Mouse (Mus musculus) Patski (cell line): ENCODE data around the gene Pde1b. TPM values are rescaled to one million over a fixed set of nuclear protein-coding genes. Genes with fewer than 3 reads are reported as not detected.

Experiments
- ATAC-seq: fragments of 100-300 bp; one replicate; pipeline ENCODE4 v1.8.0; 2021
- CTCF ChIA-PET: fragments of 350-600 bp; sonication (Branson Sonifier 250); formaldehyde crosslinking; loops from one replicate; lab custom pipeline; 2022; ENCODE audit warnings: inconsistent platforms; lab: Charles Lee
- POLR2A ChIA-PET: fragments of 350-600 bp; sonication (Branson Sonifier 250); formaldehyde crosslinking; loops from one replicate; lab custom pipeline; 2022; ENCODE audit warnings: antibody characterized with exemption, inconsistent platforms; lab: Charles Lee
- DNase-seq: peaks from one replicate; pipeline ENCODE4 v3.0.0-alpha.2; 2011; ENCODE audit warnings: low read depth, low spot score
- H3K27me3 ChIP-seq: fragments of 371-371 bp; one replicate; pipeline ENCODE4 v1.5.1; 2021
- CTCF ChIP-seq: fragments of 100-300 bp; IDR thresholded peaks from one replicate; pipeline ENCODE4 v1.5.1; 2021
- in situ Hi-C: fragments of 300-500 bp; cut with MboI; formaldehyde crosslinking; loops from 3 replicates; pipeline ENCODE4 v1.11.1; 2018; ENCODE audit warnings: low pct_unique_long_range_greater_than_20kb, mixed read lengths
- polyA plus RNA-seq: library from polyadenylated mRNA; unstranded; gene quantifications from one replicate; pipeline ENCODE4 v1.2.3, GENCODE M21; 2021

Gene Pde1b
- 1.4 TPM for polyA plus RNA-seq

- DNase-seq = no peak
- H3K27me3 ChIP-seq = peaks cover 32% of the 10 kb centered on the region
- ATAC-seq = peak; percentile 77
- ChIA-PET POLR2A (interaction anchor here (1.1 kb wide), 1 partner anchor 22 kb away, joined by 3 read pairs; no protein-coding TSS in a partner anchor), CTCF (interaction anchor here (1.1 to 3.9 kb wide), 2 partner anchors 8 to 20 kb away, joined by 3 to 21 read pairs; no protein-coding TSS in a partner anchor)
- in situ Hi-C loops = no loop called here
- TF ChIP-seq CTCF = no peak
Observed at GRCm38 (mm10) chr15:103502435-103503250, at the start of gene Pde1b. Gene Pde1b (plus strand): TSS chr15:103503034.

GRCm38 (mm10) chr15:103453551-103454218 lies 49.1 kb upstream of the Pde1b start, which contains the start of gene Nckap1l:
Gene Nckap1l (plus strand): TSS chr15:103453794.
- DNase-seq (no peak), ATAC-seq (no peak)
- CTCF ChIA-PET = interaction anchor here (1.6 kb wide), 1 partner anchor 11 kb away, joined by 3 read pairs; no protein-coding TSS in a partner anchor
- POLR2A ChIA-PET = no interaction called here
- in situ Hi-C loops = no loop called here
- peaks cover 21% of the 10 kb centered on the region for H3K27me3 ChIP-seq
- TF ChIP-seq CTCF = no peak

- ATAC-seq (no peak), DNase-seq (no peak)
- POLR2A ChIA-PET = no interaction called here
- H3K27me3 ChIP-seq = peaks cover 24% of the 10 kb centered on the region
- CTCF ChIA-PET = no interaction called here
- no peak for TF ChIP-seq CTCF
- in situ Hi-C loops = no loop called here
Observed at GRCm38 (mm10) chr15:103454449-103454848, 48.4 kb upstream of the Pde1b start.

GRCm38 (mm10) chr15:103462539-103463261 lies 40.1 kb upstream of the Pde1b start:
- no peak for ATAC-seq
- in situ Hi-C loops = no loop called here
- no peak for DNase-seq
- TF ChIP-seq CTCF = no peak
- peaks cover 26% of the 10 kb centered on the region for H3K27me3 ChIP-seq
- CTCF ChIA-PET = interaction anchor here (1.3 to 1.4 kb wide), 2 partner anchors 14 to 64 kb away, joined by 4 read pairs; no protein-coding TSS in a partner anchor
- POLR2A ChIA-PET = no interaction called here

- peak; percentile 68 for DNase-seq
- no peaks in the 10 kb centered on the region for H3K27me3 ChIP-seq
- ChIA-PET CTCF (interaction anchor here (1.1 to 1.3 kb wide), 2 partner anchors 10 to 11 kb away, joined by 4 to 5 read pairs; no protein-coding TSS in a partner anchor), POLR2A (no interaction called here)
- no peak for TF ChIP-seq CTCF
- peak; percentile 96 for ATAC-seq
- in situ Hi-C loops = no loop called here
Observed at GRCm38 (mm10) chr15:103471488-103472194, 31.2 kb upstream of the Pde1b start.

- in situ Hi-C loops = no loop called here
Observed at GRCm38 (mm10) chr15:103472265-103472664, 30.6 kb upstream of the Pde1b start.

GRCm38 (mm10) chr15:103473182-103473581 lies 29.7 kb upstream of the Pde1b start:
- no peak for TF ChIP-seq CTCF
- ATAC-seq (no peak), DNase-seq (no peak)
- ChIA-PET CTCF (interaction anchor here (1.2 kb wide), 1 partner anchor 57 kb away, joined by 4 read pairs; no protein-coding TSS in a partner anchor), POLR2A (no interaction called here)
- no peaks in the 10 kb centered on the region for H3K27me3 ChIP-seq
- in situ Hi-C loops = no loop called here

More at GRCm38 (mm10) chr15:103472265-103472664, 30.6 kb upstream of the Pde1b start:
- ChIA-PET CTCF (interaction anchor here (1.1 to 1.3 kb wide), 2 partner anchors 9 to 11 kb away, joined by 4 to 5 read pairs; no protein-coding TSS in a partner anchor), POLR2A (no interaction called here)
- DNase-seq (no peak), ATAC-seq (no peak)
- H3K27me3 ChIP-seq = no peaks in the 10 kb centered on the region
- TF ChIP-seq CTCF = no peak

- H3K27me3 ChIP-seq = no peaks in the 10 kb centered on the region
- in situ Hi-C loops = no loop called here
- DNase-seq = no peak
- CTCF ChIA-PET = interaction anchor here (1.2 to 1.3 kb wide), 2 partner anchors 57 to 78 kb away, joined by 4 read pairs; no protein-coding TSS in a partner anchor
- TF ChIP-seq CTCF = no peak
- no peak for ATAC-seq
- POLR2A ChIA-PET = no interaction called here
Observed at GRCm38 (mm10) chr15:103473769-103474168, 29.1 kb upstream of the Pde1b start.

GRCm38 (mm10) chr15:103479080-103479606 lies 23.7 kb upstream of the Pde1b start:
- TF ChIP-seq CTCF = no peak
- POLR2A ChIA-PET = no interaction called here

More at GRCm38 (mm10) chr15:103479080-103479606, 23.7 kb upstream of the Pde1b start:
- CTCF ChIA-PET = no interaction called here
- no peaks in the 10 kb centered on the region for H3K27me3 ChIP-seq
- DNase-seq (no peak), ATAC-seq (no peak)
- in situ Hi-C loops = loop anchor here (5.0 kb wide), 1 partner anchor 97 kb away; no protein-coding TSS in a partner anchor
